Mouse (Mus musculus) heart, adult 8-10 months (tissue): ENCODE results near the gene Ints1. TPM values are rescaled to one million over a fixed set of nuclear protein-coding genes. Genes with fewer than 3 reads are reported as not detected.

Experiments used
- DNase-seq: peaks from one replicate; pipeline ENCODE4 v3.0.0; 2022; ENCODE audit warnings: low spot score
- total RNA-seq, 4 experiments: library from RNA; stranded (reverse); gene quantifications; 2 replicates each; pipeline ENCODE4 v1.2.4; 2022

Ints1 gene
- total RNA-seq, 4 experiments from 2014 or later = 39.2 to 43.9 (median 40.1) TPM

DNA sequence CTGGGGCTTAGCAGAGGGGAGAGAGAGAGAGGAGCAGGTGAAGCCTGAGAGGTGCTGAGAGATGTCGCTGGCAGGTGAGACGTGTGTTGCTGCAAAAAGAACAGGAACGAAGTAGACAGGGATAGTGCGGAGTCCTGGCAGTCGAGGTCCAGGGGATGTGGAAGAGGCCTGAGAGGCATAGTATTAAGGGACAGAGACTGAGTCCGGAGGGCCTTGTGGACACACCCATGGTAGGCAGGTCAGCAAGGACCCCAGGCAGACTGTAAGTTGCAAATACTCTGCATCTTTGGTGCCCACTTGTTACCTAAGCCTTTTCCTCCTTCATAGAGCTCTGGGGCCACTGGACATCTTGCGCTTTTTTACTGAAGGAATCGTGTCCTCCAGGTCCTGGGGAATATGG lies 25.8 kb upstream of the Ints1 start:
- DNase-seq = no peak

DNA sequence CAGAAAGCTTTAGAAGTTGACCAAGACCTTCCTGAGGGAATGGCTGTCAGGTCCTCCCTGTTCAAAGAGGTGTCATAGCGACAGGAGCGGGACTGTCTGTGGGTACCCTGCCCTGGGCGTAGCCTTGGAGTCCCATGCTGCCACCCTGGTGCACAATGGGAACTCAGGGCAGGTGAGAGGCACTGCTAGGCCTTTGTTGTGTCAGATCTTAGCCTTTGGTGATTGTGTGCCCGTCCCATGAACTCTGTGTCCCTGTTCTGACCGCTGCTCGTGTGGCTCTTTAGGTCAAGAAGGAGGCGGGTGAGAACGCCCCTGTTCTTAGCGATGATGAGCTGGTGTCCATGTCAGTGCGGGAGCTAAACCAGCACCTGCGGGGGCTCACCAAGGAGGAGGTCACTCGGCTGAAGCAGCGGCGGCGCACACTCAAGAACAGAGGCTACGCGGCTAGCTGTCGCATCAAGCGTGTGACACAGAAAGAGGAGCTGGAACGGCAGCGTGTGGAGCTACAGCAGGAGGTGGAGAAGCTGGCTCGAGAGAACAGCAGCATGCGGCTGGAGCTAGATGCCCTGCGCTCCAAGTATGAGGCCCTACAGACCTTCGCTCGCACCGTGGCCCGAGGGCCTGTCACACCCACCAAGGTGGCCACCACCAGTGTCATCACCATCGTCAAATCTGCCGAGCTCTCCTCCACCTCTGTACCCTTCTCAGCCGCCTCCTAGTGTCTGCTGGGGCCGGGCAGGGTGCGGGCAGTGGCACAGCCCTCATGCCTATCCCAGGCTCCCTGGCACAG lies 24.5 kb upstream of the Ints1 start:
- no peak for DNase-seq

DNA sequence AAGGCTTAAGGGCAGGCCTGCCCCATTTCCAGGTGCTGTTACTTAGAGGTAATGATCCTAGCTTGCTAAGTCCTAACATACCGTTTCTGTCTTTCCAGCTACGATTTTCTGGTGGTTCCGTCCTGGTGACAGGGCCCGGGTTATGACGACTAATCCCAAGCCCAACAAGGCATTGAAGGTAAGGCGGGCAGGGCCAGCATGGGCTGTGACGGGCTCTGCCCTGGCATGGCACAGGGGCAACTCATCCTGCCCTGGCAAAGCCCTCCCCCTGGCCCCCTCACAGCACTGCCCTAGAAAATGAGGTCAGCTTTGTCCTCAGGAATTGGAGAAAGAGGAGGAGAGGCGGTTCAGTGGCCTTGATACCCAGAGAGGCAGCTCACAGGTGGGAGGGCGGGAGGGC lies 23.6 kb upstream of the Ints1 start:
- no peak for DNase-seq

GRCm38 (mm10) chr5:139798168-139798900 lies 22.9 kb upstream of the Ints1 start:
- no peak for DNase-seq

GRCm38 (mm10) chr5:139797473-139798167 lies 22.1 kb upstream of the Ints1 start:
- peak; percentile 93 for DNase-seq

- peak; percentile 96 for DNase-seq
Measured at GRCm38 (mm10) chr5:139796900-139797299, 21.4 kb upstream of the Ints1 start.

DNA sequence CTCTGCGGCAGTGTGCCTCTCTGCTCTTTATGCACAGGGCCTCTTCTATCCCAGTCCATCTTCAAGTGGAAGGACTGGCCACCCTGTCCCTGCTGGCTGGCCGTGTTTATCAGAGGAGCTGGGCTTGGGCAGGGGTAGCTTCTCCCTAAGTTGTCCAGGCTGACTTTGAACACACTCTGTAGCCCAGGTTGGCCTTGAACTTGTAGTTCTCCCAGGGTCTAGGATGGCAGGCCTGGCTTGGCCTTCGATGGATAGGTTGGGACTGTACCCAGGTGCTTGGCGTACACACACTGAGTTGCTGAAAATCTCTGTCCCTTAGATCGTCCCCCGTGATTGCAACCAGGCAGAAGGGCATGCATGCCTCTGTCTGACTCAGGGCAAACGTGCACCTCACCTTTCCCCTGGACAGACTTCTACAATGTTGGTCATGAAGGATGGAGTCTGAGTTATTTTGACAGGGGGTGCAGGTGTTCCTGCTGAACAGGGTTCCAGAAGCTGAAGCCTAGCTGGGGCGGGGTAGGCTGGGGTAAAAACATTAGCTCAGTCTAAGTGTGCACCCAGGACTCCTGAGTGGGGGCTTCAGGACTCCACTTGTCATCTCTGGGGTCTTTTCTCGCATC lies 20.6 kb upstream of the Ints1 start:
- no peak for DNase-seq

DNA sequence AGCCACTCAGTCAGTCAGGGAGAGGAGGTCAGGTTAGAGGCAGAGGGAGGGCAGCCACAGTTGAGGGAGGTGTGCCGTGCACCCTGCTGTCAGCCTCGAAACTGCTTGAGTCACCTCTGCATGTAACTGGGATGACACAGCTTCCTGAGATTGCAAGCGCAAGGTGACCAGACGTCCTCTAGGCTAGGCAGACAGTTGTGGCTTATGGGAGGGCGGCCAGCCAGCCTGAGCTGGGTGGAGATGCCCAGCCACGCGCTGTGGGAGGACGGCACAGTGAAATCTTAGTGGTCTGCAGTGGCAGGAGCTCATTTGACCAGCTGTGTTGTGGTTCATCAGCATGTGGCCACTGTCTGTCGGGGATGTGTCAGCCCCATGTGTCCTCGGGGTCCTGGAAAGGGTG lies 19.5 kb upstream of the Ints1 start:
- DNase-seq = peak; percentile 62

- DNase-seq = no peak
Measured at GRCm38 (mm10) chr5:139794137-139794536, 18.7 kb upstream of the Ints1 start.

DNA sequence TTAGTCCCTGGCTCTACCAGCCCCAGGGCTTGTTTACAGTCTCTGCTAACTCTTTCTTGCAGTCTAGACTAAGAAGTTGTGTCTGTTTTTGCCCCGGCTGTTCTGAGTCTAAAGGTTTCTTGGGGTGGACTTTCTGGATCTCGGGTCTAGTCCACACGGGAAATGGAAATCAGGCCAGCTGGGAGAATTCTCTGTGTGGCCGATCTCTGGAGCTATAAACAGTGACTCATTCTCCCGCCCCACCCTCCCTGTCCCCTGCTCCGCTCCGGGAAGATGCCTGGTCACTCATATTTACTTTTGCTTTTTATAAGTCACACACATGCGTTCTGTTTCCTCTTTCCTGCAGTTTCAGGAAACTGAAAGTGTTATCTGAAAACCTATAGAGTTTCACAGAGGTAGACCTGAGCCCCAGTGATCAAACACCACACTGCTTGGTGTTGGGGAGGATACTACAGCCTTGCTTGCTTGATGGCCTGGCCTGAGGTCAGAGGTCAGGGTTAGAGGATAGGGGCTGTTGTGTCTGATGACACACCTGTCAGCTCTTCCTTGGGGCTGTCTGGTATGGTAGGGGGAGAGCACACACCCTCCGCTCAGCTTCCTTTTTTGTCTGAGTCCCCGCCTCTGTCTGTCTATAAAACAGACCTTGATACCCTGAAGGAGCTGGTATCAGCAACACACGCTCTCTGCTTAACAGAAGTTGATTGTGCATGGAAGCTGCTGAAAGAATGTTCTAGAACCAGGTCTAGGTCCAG lies 18.0 kb upstream of the Ints1 start:
- peak; percentile 69 for DNase-seq

DNA sequence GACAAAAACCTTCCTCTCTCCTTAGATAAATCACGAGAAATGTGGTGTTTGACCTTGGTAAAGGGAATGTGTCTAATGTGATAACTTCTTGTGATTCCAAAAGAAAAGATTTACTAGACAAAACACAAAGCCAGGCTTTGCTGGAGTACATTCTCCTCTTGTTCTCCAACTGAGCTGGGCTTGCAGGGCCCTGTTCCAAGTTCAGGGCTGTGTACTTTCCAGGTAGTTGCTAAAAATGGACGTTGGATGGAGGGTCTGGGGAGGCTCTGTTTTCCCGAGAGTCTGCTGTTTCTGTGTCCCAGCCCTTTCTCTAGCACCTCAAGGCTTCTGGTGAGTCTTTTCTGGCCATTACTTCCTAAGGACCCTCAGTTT lies 17.5 kb upstream of the Ints1 start:
- DNase-seq = peak; percentile 41

DNA sequence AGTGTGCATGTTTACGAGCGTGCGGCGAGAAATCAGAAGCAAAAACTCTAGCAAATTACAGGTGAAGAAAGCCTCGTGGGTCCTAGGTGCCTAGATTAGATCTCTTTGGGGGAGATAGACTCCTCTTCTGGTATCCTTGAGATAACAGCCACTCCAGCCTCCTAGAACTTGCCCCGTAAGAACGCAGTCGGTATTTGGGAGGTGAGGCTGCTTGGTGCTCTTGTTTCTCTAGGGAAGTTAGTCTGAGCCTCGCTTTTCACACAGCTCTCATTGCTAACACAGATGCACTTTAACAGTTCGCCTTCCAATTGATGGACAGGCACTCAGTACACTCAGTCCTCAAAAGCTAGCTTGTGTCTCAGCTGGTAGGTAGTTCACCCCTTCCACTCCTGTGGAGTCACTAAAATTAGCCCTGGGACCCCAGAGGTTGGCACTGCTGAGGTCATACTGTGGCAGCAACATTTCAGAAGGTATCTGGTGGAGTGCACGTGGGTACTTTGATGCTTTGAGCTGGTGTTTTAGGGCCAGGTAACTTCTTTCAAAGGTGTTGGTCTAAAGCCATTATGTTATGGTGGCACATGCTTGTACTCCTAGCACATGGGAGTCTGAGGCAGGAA lies 16.8 kb upstream of the Ints1 start:
- peak; percentile 40 for DNase-seq

DNA sequence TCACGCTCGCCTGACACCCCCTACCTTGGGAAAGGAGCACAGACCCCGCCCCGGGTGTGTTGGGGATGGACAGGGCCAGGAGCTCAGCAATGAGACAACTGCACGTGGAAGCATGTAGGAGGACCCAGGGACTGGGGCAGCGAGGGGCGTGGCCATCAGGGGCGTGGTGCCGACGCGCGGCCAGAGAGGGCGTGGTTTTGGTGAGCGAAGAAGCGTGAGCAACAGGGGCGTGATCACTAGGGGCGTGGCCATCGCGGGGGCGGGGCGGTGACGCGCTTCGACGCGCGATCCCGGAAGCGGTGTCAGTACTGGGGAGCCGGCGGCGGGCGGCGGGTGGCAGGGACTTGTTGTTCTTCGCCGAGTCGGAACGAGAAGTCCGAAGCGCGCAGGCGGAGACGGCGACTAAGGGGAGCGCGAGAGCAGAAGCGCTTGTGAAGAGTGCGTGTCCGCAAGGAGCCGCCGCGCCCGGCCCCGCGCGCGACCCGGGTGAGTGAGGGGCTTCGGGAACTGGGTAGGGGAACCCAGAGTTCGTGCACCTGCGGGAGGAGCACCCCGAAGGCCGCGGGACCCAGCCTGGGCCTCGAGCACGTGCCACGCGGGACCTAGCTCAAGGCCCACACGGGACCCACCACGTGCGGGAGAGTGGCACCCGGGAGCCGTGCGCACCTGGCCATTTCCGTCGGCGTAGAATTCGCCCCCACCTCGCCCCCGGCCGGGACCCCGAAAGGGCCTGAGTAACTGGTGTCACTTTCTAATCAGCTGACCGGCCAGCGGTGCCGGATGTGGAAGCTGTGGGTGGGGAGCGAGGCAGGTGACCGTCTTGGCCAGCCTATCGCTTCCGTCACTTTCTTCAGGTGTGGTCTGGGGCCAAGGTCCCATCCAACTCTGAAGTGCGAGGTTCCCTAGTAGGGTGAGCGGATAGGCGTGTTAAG lies 16.0 kb upstream of the Ints1 start, which contains the start of gene Mafk:
Gene Mafk, plus strand, starts transcription at position 287 of the 932 bp plus-strand sequence.
- DNase-seq = peak; percentile 97

GRCm38 (mm10) chr5:139789466-139789865 lies 14.0 kb upstream of the Ints1 start:
- no peak for DNase-seq

GRCm38 (mm10) chr5:139781406-139781805 lies 5.9 kb upstream of the Ints1 start:
- peak; percentile 67 for DNase-seq

- DNase-seq = no peak
Measured at GRCm38 (mm10) chr5:139776966-139777365, 1.5 kb upstream of the Ints1 start.

DNA sequence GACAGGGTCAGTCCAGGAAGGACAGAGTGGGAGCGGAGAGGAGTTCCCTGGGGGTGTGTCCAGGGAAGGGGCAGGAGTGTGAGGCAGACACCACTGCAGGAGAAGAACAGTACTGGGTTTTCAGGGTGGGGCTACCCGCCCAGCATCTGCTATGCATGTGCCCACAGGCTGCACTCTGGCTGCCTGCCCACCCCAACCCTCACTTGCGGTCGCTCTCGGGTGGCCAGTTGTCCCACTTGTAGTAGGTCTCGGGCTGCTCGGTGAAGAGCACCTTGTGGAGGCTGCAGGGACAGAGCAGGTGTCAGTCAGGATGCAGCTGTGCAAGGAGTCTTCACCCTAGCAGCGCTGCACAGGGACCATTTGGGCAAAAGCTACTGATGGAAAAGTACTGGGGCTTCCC lies 7.3 kb downstream of the Ints1 start:
- no peak for DNase-seq

- DNase-seq = no peak
Measured at GRCm38 (mm10) chr5:139764296-139764695, 11.2 kb downstream of the Ints1 start.

GRCm38 (mm10) chr5:139758096-139758495 lies 17.4 kb downstream of the Ints1 start:
- DNase-seq = no peak

GRCm38 (mm10) chr5:139756586-139756985 lies 18.9 kb downstream of the Ints1 start:
- DNase-seq = no peak
